Mouse (Mus musculus): Measurements from ENCODE around the gene Olfr667. TPM values are rescaled to one million over a fixed set of nuclear protein-coding genes. Genes with fewer than 3 reads are reported as not detected.

The Olfr667 gene
- polyA plus RNA-seq, 1 experiment = not detected

GRCm38 (mm10) chr7:104877731-104878130 is 43.6 kb downstream of the Olfr667 start, which contains the start of gene Olfr665:
TSS of gene Olfr665 (plus strand) at chr7:104878031.
- H3K9ac ChIP-seq (ENCODE audit: low read depth, poor library complexity, severe bottlenecking) = no peak within 1 kb of the TSS
- no peak within 1 kb of the TSS for H3K27ac ChIP-seq (ENCODE audit: insufficient read depth, low read length)
- H3K9me3 ChIP-seq (replicated peaks; ENCODE audit: control insufficient read depth, insufficient read depth, low read length, poor library complexity, severe bottlenecking) = no peaks in the 10 kb centered on the region
- H3K4me1 ChIP-seq (ENCODE audit: control insufficient read depth, insufficient read depth, low read length) = no peaks in the 10 kb centered on the region
- no peak for TF ChIP-seq CTCF (IDR thresholded peaks at IDR 0.05; ENCODE audit: low read depth, low read length)
- no peak for TF ChIP-seq EP300 (IDR thresholded peaks at IDR 0.05; ENCODE audit: insufficient read depth, low read depth, low read length)
- no peak within 1 kb of the TSS for H3K4me3 ChIP-seq (ENCODE audit: low read depth, low read length)
- no peaks in the 10 kb centered on the region for H3K27me3 ChIP-seq (ENCODE audit: control insufficient read depth, insufficient read depth, low read length, poor library complexity, severe bottlenecking)
- no peaks in the 10 kb centered on the region for H3K36me3 ChIP-seq (ENCODE audit: control insufficient read depth, insufficient read depth, low read length, poor library complexity, severe bottlenecking)

Other genes with a start within 250 kb of the Olfr667 start
- not detected in 2 replicates for gene Olfr661, start 235.0 kb downstream of the Olfr667 start, polyA plus RNA-seq (2011; ENCODE audit: insufficient read depth, insufficient read length, low read depth, missing spikeins)
- not detected in 2 replicates for gene Usp17le, start 144.0 kb downstream of the Olfr667 start, polyA plus RNA-seq (2011; ENCODE audit: insufficient read depth, insufficient read length, low read depth, missing spikeins)
- gene Usp17lb, start 78.9 kb downstream of the Olfr667 start, polyA plus RNA-seq (2011; ENCODE audit: insufficient read depth, insufficient read length, low read depth, missing spikeins) = not detected in 2 replicates
- gene Usp17la, start 64.5 kb downstream of the Olfr667 start, polyA plus RNA-seq (2011; ENCODE audit: insufficient read depth, insufficient read length, low read depth, missing spikeins) = 0.29 TPM in 1 of 2 replicates, not detected in the other
- not detected in 2 replicates for gene Olfr665, start 43.5 kb downstream of the Olfr667 start, polyA plus RNA-seq (2011; ENCODE audit: insufficient read depth, insufficient read length, low read depth, missing spikeins)
- not detected in 2 replicates for gene Olfr666, start 25.5 kb downstream of the Olfr667 start, polyA plus RNA-seq (2011; ENCODE audit: insufficient read depth, insufficient read length, low read depth, missing spikeins)
- gene Olfr668, start 6.6 kb upstream of the Olfr667 start, polyA plus RNA-seq (2011; ENCODE audit: insufficient read depth, insufficient read length, low read depth, missing spikeins) = not detected in 2 replicates
- gene Olfr669, start 12.8 kb upstream of the Olfr667 start, polyA plus RNA-seq (2011; ENCODE audit: insufficient read depth, insufficient read length, low read depth, missing spikeins) = not detected in 2 replicates
- not detected in 2 replicates for gene Olfr670, start 41.1 kb upstream of the Olfr667 start, polyA plus RNA-seq (2011; ENCODE audit: insufficient read depth, insufficient read length, low read depth, missing spikeins)
- gene Olfr671, start 57.6 kb upstream of the Olfr667 start, polyA plus RNA-seq (2011; ENCODE audit: insufficient read depth, insufficient read length, low read depth, missing spikeins) = not detected in 2 replicates
- gene Olfr672, start 80.5 kb upstream of the Olfr667 start, polyA plus RNA-seq (2011; ENCODE audit: insufficient read depth, insufficient read length, low read depth, missing spikeins) = not detected in 2 replicates
- gene Olfr675, start 107.0 kb upstream of the Olfr667 start, polyA plus RNA-seq (2011; ENCODE audit: insufficient read depth, insufficient read length, low read depth, missing spikeins) = not detected in 2 replicates
- not detected in 2 replicates for gene Olfr676, start 111.2 kb upstream of the Olfr667 start, polyA plus RNA-seq (2011; ENCODE audit: insufficient read depth, insufficient read length, low read depth, missing spikeins)
- gene Olfr677, start 129.9 kb upstream of the Olfr667 start, polyA plus RNA-seq (2011; ENCODE audit: insufficient read depth, insufficient read length, low read depth, missing spikeins) = not detected in 2 replicates
- not detected in 2 replicates for gene Olfr678, start 143.0 kb upstream of the Olfr667 start, polyA plus RNA-seq (2011; ENCODE audit: insufficient read depth, insufficient read length, low read depth, missing spikeins)
- gene Olfr679, start 159.7 kb upstream of the Olfr667 start, polyA plus RNA-seq (2011; ENCODE audit: insufficient read depth, insufficient read length, low read depth, missing spikeins) = not detected in 2 replicates
- gene Olfr680-ps1, start 171.3 kb upstream of the Olfr667 start, polyA plus RNA-seq (2011; ENCODE audit: insufficient read depth, insufficient read length, low read depth, missing spikeins) = not detected in 2 replicates
- not detected in 2 replicates for gene Olfr681, start 195.4 kb upstream of the Olfr667 start, polyA plus RNA-seq (2011; ENCODE audit: insufficient read depth, insufficient read length, low read depth, missing spikeins)
- gene Olfr683, start 225.5 kb upstream of the Olfr667 start, polyA plus RNA-seq (2011; ENCODE audit: insufficient read depth, insufficient read length, low read depth, missing spikeins) = not detected in 2 replicates
- not detected in 2 replicates for gene Olfr684, start 242.2 kb upstream of the Olfr667 start, polyA plus RNA-seq (2011; ENCODE audit: insufficient read depth, insufficient read length, low read depth, missing spikeins)